Mouse (Mus musculus) stomach, embryonic 16.5 days (tissue): ENCODE measurements at regions not wholly inside any gene's neighbourhood (a gene's known extent, or its start where the extent isn't known, plus 50 kb on each side); places are given as distances from the start of the nearest gene placed in this dataset.

ENCODE experiments used
- ATAC-seq: fragments of 200-750 bp; cut with Nextera tagmentation; 2 replicates; pipeline ENCODE4 v1.8.0; 2017; ENCODE audit warnings: moderate number of reproducible peaks, moderate TSS enrichment; ENCODE audit not compliant: insufficient read depth, low FRiP score
- H3K27ac ChIP-seq: fragments of 300-500 bp; sonication (generic); 2 replicates; pipeline ENCODE4 v1.5.1; 2014; ENCODE audit warnings: low read length
- H3K27me3 ChIP-seq: fragments of 300-500 bp; sonication (generic); 2 replicates; pipeline ENCODE4 v1.6.1; 2014; ENCODE audit warnings: low read length, control low read depth, mixed read lengths; ENCODE audit not compliant: control insufficient read depth, insufficient read depth
- H3K36me3 ChIP-seq: fragments of 300-500 bp; sonication (generic); 2 replicates; pipeline ENCODE4 v1.6.1; 2014; ENCODE audit warnings: low read length; ENCODE audit not compliant: control insufficient read depth, insufficient read depth
- H3K4me1 ChIP-seq: fragments of 300-500 bp; sonication (generic); 2 replicates; pipeline ENCODE4 v1.6.1; 2014; ENCODE audit warnings: low read length, control low read depth, mixed read lengths; ENCODE audit not compliant: control insufficient read depth, insufficient read depth
- H3K4me2 ChIP-seq: fragments of 300-500 bp; sonication (generic); 2 replicates; pipeline ENCODE4 v1.6.1; 2014; ENCODE audit warnings: low read depth, low read length, mixed read lengths
- H3K4me3 ChIP-seq: fragments of 300-500 bp; sonication (generic); replicated peaks from 2 replicates; pipeline ENCODE4 v1.5.1; 2014; ENCODE audit warnings: mild to moderate bottlenecking, low read length
- H3K9ac ChIP-seq: fragments of 300-500 bp; sonication (generic); 2 replicates; pipeline ENCODE4 v1.6.1; 2014; ENCODE audit warnings: low read length
- H3K9me3 ChIP-seq: fragments of 300-500 bp; sonication (generic); replicated peaks from 2 replicates; pipeline ENCODE4 v1.6.1; 2016; ENCODE audit warnings: low read length, control low read depth; ENCODE audit not compliant: control insufficient read depth
- WGBS: fragments of 180-500 bp; shearing (Covaris S2); extraction: QIAGEN DNeasy Blood & Tissue Kit; methylation state at CpG from one replicate; pipeline ENCODE4 v1.1.7; 2014; 5-methylcytosine and 5-hydroxymethylcytosine counted together

- Histone ChIP-seq H3K4me3 (no peak overlapping the region), H3K9me3 (no peaks in the 10 kb centered on the region), H3K27me3 (no peaks in the 10 kb centered on the region), H3K36me3 (no peaks in the 10 kb centered on the region), H3K9ac (no peak overlapping the region), H3K4me2 (no peak overlapping the region), H3K27ac (no peak overlapping the region), H3K4me1 (peaks cover 9% of the 10 kb centered on the region)
- WGBS, result 28% methylated on average over 5 of the region's 5 CpGs
- ATAC-seq, result peak; percentile 47; the same call in 1 of the 2 replicates
Measured at GRCm38 (mm10) chr11:22661072-22661471, 149.2 kb downstream of the Tmem17 start.

- no peaks in the 10 kb centered on the region for H3K36me3 ChIP-seq
- peak; percentile 26; the same call in 1 of the 2 replicates for ATAC-seq
- H3K27ac ChIP-seq, result no peak overlapping the region
- 53% methylated on average over 11 of the region's 12 CpGs for WGBS
- H3K4me1 ChIP-seq, result peaks cover 10% of the 10 kb centered on the region
- no peak overlapping the region for H3K4me2 ChIP-seq
- H3K27me3 ChIP-seq, result no peaks in the 10 kb centered on the region
- H3K9me3 ChIP-seq, result no peaks in the 10 kb centered on the region
- H3K9ac ChIP-seq, result no peak overlapping the region
- no peak overlapping the region for H3K4me3 ChIP-seq
Measured at GRCm38 (mm10) chr11:22661713-22662551, 150.0 kb downstream of the Tmem17 start.

GRCm38 (mm10) chr11:22665978-22666377 lies 154.1 kb downstream of the Tmem17 start:
- no peaks in the 10 kb centered on the region for H3K9me3 ChIP-seq
- no peak for ATAC-seq

GRCm38 (mm10) chr11:22666378-22666777 lies 154.5 kb downstream of the Tmem17 start:
- Histone ChIP-seq H3K4me3 (no peak overlapping the region), H3K4me1 (peaks cover 10% of the 10 kb centered on the region), H3K27me3 (no peaks in the 10 kb centered on the region), H3K36me3 (no peaks in the 10 kb centered on the region), H3K9ac (no peak overlapping the region), H3K9me3 (no peaks in the 10 kb centered on the region), H3K27ac (no peak overlapping the region), H3K4me2 (no peak overlapping the region)
- 65% methylated on average over 5 of the region's 5 CpGs for WGBS
- no peak for ATAC-seq

More at GRCm38 (mm10) chr11:22665978-22666377, 154.1 kb downstream of the Tmem17 start:
- Histone ChIP-seq H3K27me3 (no peaks in the 10 kb centered on the region), H3K4me1 (peaks cover 10% of the 10 kb centered on the region), H3K4me2 (no peak overlapping the region), H3K36me3 (no peaks in the 10 kb centered on the region), H3K27ac (no peak overlapping the region), H3K4me3 (no peak overlapping the region), H3K9ac (no peak overlapping the region)
- WGBS, result 33% methylated on average over 4 of the region's 4 CpGs

GRCm38 (mm10) chr11:22668220-22668619 lies 156.3 kb downstream of the Tmem17 start:
- no peaks in the 10 kb centered on the region for H3K36me3 ChIP-seq
- H3K4me3 ChIP-seq, result no peak overlapping the region
- no peaks in the 10 kb centered on the region for H3K27me3 ChIP-seq
- ATAC-seq, result peak; percentile 69; the same call in 1 of the 2 replicates
- H3K27ac ChIP-seq, result no peak overlapping the region
- H3K4me2 ChIP-seq, result no peak overlapping the region
- H3K9me3 ChIP-seq, result no peaks in the 10 kb centered on the region
- 22% methylated on average over 2 of the region's 2 CpGs for WGBS
- no peak overlapping the region for H3K9ac ChIP-seq
- 0 out of 2 replicates have a peak, but pooled peaks cover 3% of the 10 kb centered on the region for H3K4me1 ChIP-seq

GRCm38 (mm10) chr11:22669267-22669666 lies 157.4 kb downstream of the Tmem17 start:
- ATAC-seq, result peak; percentile 57; the same call in 1 of the 2 replicates
- 69% methylated on average over 4 of the region's 4 CpGs for WGBS
- Histone ChIP-seq H3K36me3 (no peaks in the 10 kb centered on the region), H3K4me2 (no peak overlapping the region), H3K9me3 (no peaks in the 10 kb centered on the region), H3K9ac (no peak overlapping the region), H3K27ac (no peak overlapping the region; the same call in 1 of the 2 replicates), H3K4me3 (no peak overlapping the region), H3K27me3 (no peaks in the 10 kb centered on the region), H3K4me1 (0 out of 2 replicates have a peak, but pooled peaks cover 3% of the 10 kb centered on the region)

- Histone ChIP-seq H3K27me3 (no peaks in the 10 kb centered on the region), H3K36me3 (no peaks in the 10 kb centered on the region), H3K4me1 (no peaks in the 10 kb centered on the region), H3K27ac (peak overlapping the region; percentile 23; the same call in 1 of the 2 replicates), H3K9ac (no peak overlapping the region), H3K4me2 (no peak overlapping the region), H3K9me3 (no peaks in the 10 kb centered on the region), H3K4me3 (no peak overlapping the region)
- 39% methylated on average over 5 of the region's 5 CpGs for WGBS
- no peak for ATAC-seq
Measured at GRCm38 (mm10) chr11:22671791-22672490, 160.1 kb downstream of the Tmem17 start.

- Histone ChIP-seq H3K9me3 (no peaks in the 10 kb centered on the region), H3K27ac (no peak overlapping the region; the same call in 1 of the 2 replicates), H3K36me3 (no peaks in the 10 kb centered on the region), H3K27me3 (no peaks in the 10 kb centered on the region), H3K4me1 (no peaks in the 10 kb centered on the region), H3K9ac (no peak overlapping the region), H3K4me2 (no peak overlapping the region), H3K4me3 (no peak overlapping the region)
- WGBS, result 63% methylated on average over 3 of the region's 3 CpGs
- ATAC-seq, result no peak
Measured at GRCm38 (mm10) chr11:22675047-22675446, 163.2 kb downstream of the Tmem17 start.

GRCm38 (mm10) chr11:22675754-22676153 lies 163.9 kb downstream of the Tmem17 start:
- ATAC-seq, result no peak
- H3K9ac ChIP-seq, result no peak overlapping the region
- 63% methylated on average over 1 of the region's 1 CpGs for WGBS

More at GRCm38 (mm10) chr11:22675754-22676153, 163.9 kb downstream of the Tmem17 start:
- Histone ChIP-seq H3K4me3 (no peak overlapping the region), H3K9me3 (no peaks in the 10 kb centered on the region), H3K4me2 (no peak overlapping the region), H3K27ac (no peak overlapping the region), H3K4me1 (no peaks in the 10 kb centered on the region), H3K27me3 (no peaks in the 10 kb centered on the region), H3K36me3 (no peaks in the 10 kb centered on the region)
